Mouse (Mus musculus) liver, embryonic 16.5 days (tissue): ENCODE measurements around the gene Lsamp. TPM values are rescaled to one million over a fixed set of nuclear protein-coding genes. Genes with fewer than 3 reads are reported as not detected.

Experiments
- ATAC-seq: fragments of 200-750 bp; cut with Nextera tagmentation; 2 replicates; pipeline ENCODE4 v1.8.0; 2017; ENCODE audit warnings: low read depth, mild to moderate bottlenecking, moderate number of reproducible peaks, moderate library complexity
- H3K27ac ChIP-seq: fragments of 300-500 bp; sonication (generic); 2 replicates; pipeline ENCODE4 v1.5.1; 2014; ENCODE audit warnings: mild to moderate bottlenecking, low read length
- H3K27me3 ChIP-seq: fragments of 300-500 bp; sonication (generic); 2 replicates; pipeline ENCODE4 v1.6.1; 2014; ENCODE audit warnings: low read depth, low read length, mixed read lengths; ENCODE audit not compliant: control insufficient read depth, insufficient read depth
- H3K36me3 ChIP-seq: fragments of 300-500 bp; sonication (generic); 2 replicates; pipeline ENCODE4 v1.6.1; 2014; ENCODE audit warnings: mild to moderate bottlenecking; ENCODE audit not compliant: control insufficient read depth, insufficient read depth
- H3K4me1 ChIP-seq: fragments of 300-500 bp; sonication (generic); 2 replicates; pipeline ENCODE4 v1.6.1; 2014; ENCODE audit warnings: low read depth, low read length, mixed read lengths; ENCODE audit not compliant: control insufficient read depth
- H3K4me2 ChIP-seq: fragments of 300-500 bp; sonication (generic); 2 replicates; pipeline ENCODE4 v1.6.1; 2014; ENCODE audit warnings: low read depth, low read length, mixed read lengths
- H3K4me3 ChIP-seq: fragments of 300-500 bp; sonication (generic); 2 replicates; pipeline ENCODE4 v1.5.1; 2014; ENCODE audit warnings: low read depth, mild to moderate bottlenecking, low read length
- H3K9ac ChIP-seq: fragments of 300-500 bp; sonication (generic); 2 replicates; pipeline ENCODE4 v1.6.1; 2014; ENCODE audit warnings: low read depth, low read length
- H3K9me3 ChIP-seq: fragments of 300-500 bp; sonication (generic); replicated peaks from 2 replicates; pipeline ENCODE4 v1.6.1; 2016; ENCODE audit warnings: low read length; ENCODE audit not compliant: control insufficient read depth
- WGBS: fragments of 180-500 bp; shearing (Covaris S2); extraction: QIAGEN DNeasy Blood & Tissue Kit; methylation state at CpG from one replicate; pipeline ENCODE4 v1.1.7; 2014; ENCODE audit not compliant: insufficient replicate concordance; 5-methylcytosine and 5-hydroxymethylcytosine counted together
- polyA plus RNA-seq: library from polyadenylated mRNA; unstranded; fragments of >200 nt; fragmentation: Nextera tagmentation; extraction: Ambion mirVana; gene quantifications from 2 replicates; pipeline ENCODE4 v1.2.1, GENCODE M21; 2015

Gene Lsamp
- polyA plus RNA-seq, 1 experiment from 2014 or later, result 0.15 TPM

DNA sequence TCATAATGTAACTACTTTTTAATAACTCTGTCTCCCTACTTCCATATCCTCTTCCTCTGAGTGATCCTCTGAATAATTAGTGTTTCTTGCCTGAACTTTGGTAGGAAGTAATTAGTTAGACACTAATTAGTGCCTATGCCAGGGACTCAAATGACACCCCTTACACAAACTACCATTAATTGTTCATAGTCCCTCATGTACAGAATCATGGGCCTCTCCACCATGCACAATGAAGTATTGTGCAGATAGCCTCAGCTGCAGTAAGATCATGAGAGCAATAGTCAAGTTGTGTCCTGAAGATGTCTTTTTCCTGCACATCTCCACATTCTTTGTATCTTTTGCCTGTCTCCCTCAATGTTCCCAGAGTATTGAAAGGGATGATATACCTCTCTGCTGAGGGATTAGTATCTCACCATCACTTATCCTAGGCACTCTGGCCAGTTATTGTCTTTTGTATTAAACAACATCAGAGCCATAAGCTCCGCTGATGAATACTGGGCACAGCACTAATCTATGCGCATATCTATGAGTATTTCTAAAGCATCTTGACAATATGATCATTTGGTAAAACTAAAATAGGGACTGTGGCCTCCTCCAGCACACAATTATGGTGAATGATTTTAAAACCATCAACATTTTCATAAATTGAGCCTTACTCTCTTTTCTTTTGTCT lies 1292.0 kb downstream of the Lsamp start:
- no peak for ATAC-seq
- Histone ChIP-seq H3K27ac (no peak overlapping the region), H3K4me1 (no peaks in the 10 kb centered on the region), H3K27me3 (no peaks in the 10 kb centered on the region), H3K36me3 (no peaks in the 10 kb centered on the region), H3K9ac (no peak overlapping the region), H3K9me3 (no peaks in the 10 kb centered on the region), H3K4me3 (no peak overlapping the region), H3K4me2 (no peak overlapping the region)
- WGBS, result 74% methylated on average over 2 of the region's 2 CpGs

DNA sequence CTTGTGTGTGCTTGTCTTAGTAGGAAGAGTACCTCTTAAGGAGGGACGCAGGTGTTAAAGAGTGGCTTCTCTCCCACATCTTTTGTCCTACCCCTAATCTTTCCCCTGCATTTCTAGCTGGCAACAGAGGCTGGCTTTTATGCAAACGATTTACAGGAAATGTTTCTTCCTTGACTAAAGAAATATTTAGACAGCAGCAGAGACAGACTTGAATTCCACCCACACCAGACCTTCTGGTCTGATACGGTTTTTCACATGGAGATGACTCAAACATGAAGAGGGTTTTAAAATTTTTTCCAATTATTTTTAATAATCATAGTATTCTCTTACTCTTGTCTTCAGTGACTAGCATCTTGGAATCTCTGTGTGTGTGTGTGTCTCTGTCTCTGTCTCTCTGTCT lies 1333.8 kb downstream of the Lsamp start:
- H3K4me2 ChIP-seq, result no peak overlapping the region
- H3K4me1 ChIP-seq, result no peaks in the 10 kb centered on the region
- H3K27ac ChIP-seq, result no peak overlapping the region
- no peaks in the 10 kb centered on the region for H3K36me3 ChIP-seq
- 50% methylated on average over 3 of the region's 3 CpGs for WGBS
- no peaks in the 10 kb centered on the region for H3K27me3 ChIP-seq
- H3K9ac ChIP-seq, result no peak overlapping the region
- ATAC-seq, result no peak
- no peaks in the 10 kb centered on the region for H3K9me3 ChIP-seq
- no peak overlapping the region for H3K4me3 ChIP-seq

DNA sequence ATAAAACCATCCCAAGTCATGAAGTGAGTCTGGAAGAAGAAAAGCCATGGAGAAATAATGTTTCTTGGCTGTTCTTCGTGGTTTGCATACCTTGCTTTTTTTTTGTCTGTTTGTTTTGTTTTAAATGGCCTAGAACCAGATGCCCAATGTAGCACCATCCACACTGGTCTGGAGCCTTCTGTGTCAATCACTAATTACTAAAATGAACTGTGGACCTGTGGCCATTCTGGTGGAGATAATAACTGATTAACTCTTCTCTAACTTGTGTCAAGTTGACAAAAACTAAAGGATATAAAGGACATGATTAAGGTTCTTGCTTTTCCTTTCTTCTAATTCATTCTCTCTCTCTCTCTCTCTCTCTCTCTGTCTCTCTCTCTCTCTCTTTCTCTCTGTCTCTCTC lies 1359.3 kb downstream of the Lsamp start:
- Histone ChIP-seq H3K9ac (no peak overlapping the region), H3K4me2 (no peak overlapping the region), H3K9me3 (no peaks in the 10 kb centered on the region), H3K4me3 (no peak overlapping the region), H3K27me3 (no peaks in the 10 kb centered on the region), H3K27ac (no peak overlapping the region), H3K36me3 (no peaks in the 10 kb centered on the region), H3K4me1 (no peaks in the 10 kb centered on the region)
- no peak for ATAC-seq
- WGBS, result 55% methylated on average over 1 of the region's 1 CpGs

DNA sequence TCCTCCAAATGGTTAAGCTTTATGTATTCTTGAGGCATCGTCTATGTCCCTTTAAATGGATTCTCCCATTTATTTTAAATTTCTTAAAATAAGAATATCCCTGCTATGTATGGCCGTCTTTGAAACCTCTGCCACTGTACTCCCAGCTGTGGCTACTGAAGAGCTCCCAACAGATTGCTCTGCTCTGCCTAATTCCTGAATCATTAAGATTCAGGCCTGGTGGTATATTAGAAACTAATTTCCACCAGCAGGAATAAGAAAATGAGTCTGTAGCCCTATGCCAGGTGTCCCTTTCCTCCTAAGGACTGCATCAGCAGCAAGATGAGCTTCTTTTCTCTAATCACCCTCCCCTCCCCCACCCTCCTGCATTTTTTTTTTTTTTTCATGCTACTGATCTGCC lies 1381.0 kb downstream of the Lsamp start:
- H3K9me3 ChIP-seq, result no peaks in the 10 kb centered on the region
- no peaks in the 10 kb centered on the region for H3K36me3 ChIP-seq
- WGBS, result 54% methylated on average over 2 of the region's 2 CpGs
- H3K27ac ChIP-seq, result no peak overlapping the region
- no peak for ATAC-seq
- H3K4me3 ChIP-seq, result no peak overlapping the region
- no peaks in the 10 kb centered on the region for H3K27me3 ChIP-seq
- H3K4me2 ChIP-seq, result no peak overlapping the region
- H3K9ac ChIP-seq, result no peak overlapping the region
- no peaks in the 10 kb centered on the region for H3K4me1 ChIP-seq

DNA sequence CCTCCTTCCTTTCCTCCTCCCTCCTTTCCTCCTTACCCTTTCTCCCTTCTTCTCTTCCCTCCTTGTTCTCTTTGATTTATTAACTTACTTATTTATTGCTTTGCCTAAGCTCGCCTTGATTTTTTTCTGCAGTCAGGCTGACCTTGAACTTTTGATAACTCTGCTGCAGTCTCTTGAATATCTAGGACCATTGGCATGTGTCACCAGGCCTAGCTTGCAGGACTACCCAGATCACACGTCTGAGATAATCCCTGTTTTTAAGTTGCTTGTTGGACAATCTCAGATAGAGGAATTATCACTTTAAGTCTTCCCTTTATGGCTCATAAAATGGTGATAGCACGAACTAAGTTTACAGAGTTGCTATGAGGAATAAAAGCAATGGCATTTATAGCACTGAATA lies 1399.5 kb downstream of the Lsamp start:
- Histone ChIP-seq H3K27me3 (no peaks in the 10 kb centered on the region), H3K36me3 (no peaks in the 10 kb centered on the region), H3K9me3 (no peaks in the 10 kb centered on the region), H3K4me1 (no peaks in the 10 kb centered on the region), H3K4me2 (no peak overlapping the region), H3K9ac (no peak overlapping the region), H3K27ac (no peak overlapping the region), H3K4me3 (no peak overlapping the region)
- WGBS, result 37% methylated on average over 3 of the region's 3 CpGs
- ATAC-seq, result no peak

DNA sequence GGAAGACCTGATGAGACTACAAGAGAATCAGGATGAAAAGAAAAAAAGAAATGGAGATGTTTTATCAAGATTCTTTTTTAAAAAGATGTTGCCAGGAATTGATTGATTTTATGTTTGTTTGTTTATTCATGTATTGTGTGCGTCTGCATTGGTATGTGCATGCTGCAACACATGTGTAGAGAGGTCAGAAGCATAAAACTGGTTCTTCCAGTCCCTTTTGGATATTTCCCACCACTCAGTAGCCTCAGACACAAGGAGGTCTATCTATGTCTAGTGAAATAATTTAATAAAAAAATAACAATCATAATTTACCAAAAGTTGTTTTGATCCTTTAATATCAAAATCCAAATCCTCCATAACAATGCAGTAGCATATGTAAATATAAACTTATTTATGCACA lies 1400.1 kb downstream of the Lsamp start:
- H3K27ac ChIP-seq, result no peak overlapping the region
- no peak overlapping the region for H3K4me3 ChIP-seq
- no peaks in the 10 kb centered on the region for H3K4me1 ChIP-seq
- no peak overlapping the region for H3K4me2 ChIP-seq
- no peak for ATAC-seq
- H3K9me3 ChIP-seq, result no peaks in the 10 kb centered on the region
- H3K27me3 ChIP-seq, result no peaks in the 10 kb centered on the region
- WGBS, result 56% methylated on average over 1 of the region's 1 CpGs
- H3K9ac ChIP-seq, result no peak overlapping the region
- H3K36me3 ChIP-seq, result no peaks in the 10 kb centered on the region

DNA sequence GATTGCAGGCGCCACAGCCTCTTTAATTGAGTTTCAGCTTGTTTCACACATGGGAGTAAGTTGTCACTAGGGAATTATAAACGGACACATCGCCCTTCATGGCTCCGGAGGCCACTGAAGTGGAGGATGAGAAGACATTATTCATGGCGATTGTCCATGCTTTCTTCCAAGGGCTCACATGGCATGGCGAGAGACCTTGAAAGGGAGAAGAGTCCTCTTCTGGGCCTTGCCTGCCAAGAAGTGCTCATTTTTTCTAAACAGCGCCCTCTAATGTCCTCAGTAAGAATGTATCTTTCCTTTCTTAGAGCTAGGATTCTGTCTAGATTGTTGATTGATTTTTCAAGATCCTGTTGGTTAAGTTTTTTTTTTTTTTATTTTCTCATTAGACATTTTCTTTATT lies 1424.7 kb downstream of the Lsamp start:
- H3K4me1 ChIP-seq, result no peaks in the 10 kb centered on the region
- no peak overlapping the region for H3K4me2 ChIP-seq
- no peak for ATAC-seq
- H3K27me3 ChIP-seq, result no peaks in the 10 kb centered on the region
- no peak overlapping the region for H3K4me3 ChIP-seq
- H3K9ac ChIP-seq, result no peak overlapping the region
- 48% methylated on average over 7 of the region's 7 CpGs for WGBS
- H3K9me3 ChIP-seq, result no peaks in the 10 kb centered on the region
- no peak overlapping the region for H3K27ac ChIP-seq
- H3K36me3 ChIP-seq, result no peaks in the 10 kb centered on the region

DNA sequence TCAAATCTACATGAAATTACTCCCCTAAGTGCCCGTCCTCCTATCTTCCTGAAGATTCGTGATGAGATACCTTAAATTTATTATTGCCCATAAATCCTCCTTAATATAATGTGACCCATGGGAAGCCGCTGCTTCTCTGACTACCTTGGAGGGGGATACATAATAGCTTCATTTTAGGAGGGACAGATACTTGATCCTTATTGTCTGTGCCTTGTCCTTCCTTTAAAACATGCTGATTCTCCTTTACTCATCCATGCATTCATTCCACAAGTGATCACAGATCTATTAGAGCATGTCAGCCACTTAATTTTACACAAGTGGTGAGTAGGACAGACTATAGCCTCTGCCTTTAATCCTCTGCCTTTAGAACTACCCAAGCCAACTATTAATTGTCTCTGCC lies 1426.5 kb downstream of the Lsamp start:
- no peaks in the 10 kb centered on the region for H3K36me3 ChIP-seq
- no peak overlapping the region for H3K4me2 ChIP-seq
- H3K4me1 ChIP-seq, result no peaks in the 10 kb centered on the region
- no peak overlapping the region for H3K27ac ChIP-seq
- 61% methylated on average over 3 of the region's 3 CpGs for WGBS
- H3K4me3 ChIP-seq, result no peak overlapping the region
- H3K9ac ChIP-seq, result no peak overlapping the region
- H3K27me3 ChIP-seq, result no peaks in the 10 kb centered on the region
- no peaks in the 10 kb centered on the region for H3K9me3 ChIP-seq
- no peak for ATAC-seq

DNA sequence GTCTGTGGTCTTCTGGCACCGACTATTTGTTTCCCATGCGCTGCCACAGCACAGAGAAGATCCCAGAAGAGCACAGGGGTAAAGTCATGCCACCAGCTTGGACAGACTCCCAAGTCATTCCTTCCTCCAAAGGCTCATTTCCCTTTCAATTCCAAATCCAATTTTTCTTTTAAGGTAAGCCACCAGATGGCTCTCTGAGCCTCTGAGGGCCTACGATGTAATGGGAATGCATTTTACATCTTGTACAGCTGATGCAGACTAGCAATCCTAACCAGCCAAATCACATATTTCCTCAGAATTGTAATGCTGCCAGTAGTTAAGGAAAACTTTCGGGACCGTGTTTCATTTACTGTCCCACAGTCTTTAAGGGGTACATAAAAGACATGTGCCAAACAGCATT lies 1433.2 kb downstream of the Lsamp start:
- H3K36me3 ChIP-seq, result no peaks in the 10 kb centered on the region
- H3K4me1 ChIP-seq, result no peaks in the 10 kb centered on the region
- no peaks in the 10 kb centered on the region for H3K9me3 ChIP-seq
- no peak overlapping the region for H3K4me3 ChIP-seq
- H3K9ac ChIP-seq, result no peak overlapping the region
- H3K27ac ChIP-seq, result no peak overlapping the region
- no peak overlapping the region for H3K4me2 ChIP-seq
- 65% methylated on average over 5 of the region's 5 CpGs for WGBS
- ATAC-seq, result no peak
- no peaks in the 10 kb centered on the region for H3K27me3 ChIP-seq
